Mouse (Mus musculus) liver, adult 2 months (tissue): ENCODE measurements around the gene Gm8720.
"Not testable (repeated sequence)": the region's sequence is repeated elsewhere in the genome, so short reads cannot be mapped to it uniquely, and the experiment has no call there.

ENCODE experiments used
- CTCF ChIP-seq: fragments of 200-500 bp; IDR thresholded peaks from 2 replicates; pipeline ENCODE4 v1.5.1; 2011; ENCODE audit warnings: low read depth, low read length, control low read depth
- POLR2A ChIP-seq: fragments of 200-500 bp; IDR thresholded peaks from 2 replicates; pipeline ENCODE4 v1.6.1; 2011; ENCODE audit warnings: low read length, control low read depth; ENCODE audit not compliant: insufficient read depth; ENCODE audit errors: extremely low read depth

- TF ChIP-seq POLR2A, CTCF: not testable (repeated sequence)
Observed at GRCm38 (mm10) chr7:23067356-23067755, at the start of gene Gm8720.
